Mouse (Mus musculus): ENCODE data around the gene Thumpd2. TPM values are rescaled to one million over a fixed set of nuclear protein-coding genes. Genes with fewer than 3 reads are reported as not detected.

The Thumpd2 gene
- polyA plus RNA-seq (2014; fragmentation: Nextera tagmentation; extraction: Ambion mirVana) = 13.3 and 13.7 TPM in 2 replicates

DNA sequence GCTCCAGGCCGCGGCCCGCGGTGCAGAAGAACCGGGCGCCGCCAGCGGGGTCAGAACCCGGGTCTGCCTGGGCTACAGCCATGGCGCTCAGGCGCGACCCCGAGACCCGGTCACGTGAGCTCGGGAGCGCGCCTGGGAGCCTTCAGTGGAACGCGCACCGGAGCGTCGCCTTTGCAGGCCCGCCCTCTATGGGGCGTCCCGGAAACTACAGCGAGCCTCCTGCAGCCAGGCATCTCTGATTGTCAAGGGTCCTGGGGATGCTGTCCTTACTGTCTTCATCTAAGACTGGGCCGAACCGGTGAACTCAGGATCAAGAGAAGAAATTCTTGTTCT lies at the start of gene Thumpd2:
Gene Thumpd2 (minus strand): TSS at position 104 of the 333 bp plus-strand sequence.
- no peaks in the 10 kb centered on the region for H3K4me1 ChIP-seq (ENCODE audit: control insufficient read depth, insufficient read depth, low read length)
- peak within 1 kb of the TSS; percentile 82 for H3K4me3 ChIP-seq (ENCODE audit: low read depth, low read length)
- H3K9ac ChIP-seq (ENCODE audit: low read length) = peak within 1 kb of the TSS; percentile 96
- peak within 1 kb of the TSS; percentile 63 for H3K4me2 ChIP-seq (ENCODE audit: low read depth)
- ATAC-seq (ENCODE audit: insufficient read depth, low FRiP score, low TSS enrichment) (peak; percentile 94), DNase-seq (ENCODE audit: low spot score) (peak; percentile 95)
- H3K27me3 ChIP-seq (ENCODE audit: control insufficient read depth, insufficient read depth, low read length) = no peaks in the 10 kb centered on the region
- WGBS = 1% methylated on average over 29 of the region's 29 CpGs
- 0 out of 2 replicates have a peak within 1 kb of the TSS, but pooled peaks have one; percentile 46 for H3K27ac ChIP-seq (ENCODE audit: low read depth, low read length)
- no peaks in the 10 kb centered on the region for H3K36me3 ChIP-seq (ENCODE audit: control insufficient read depth, insufficient read depth, low read length)
- no peaks in the 10 kb centered on the region for H3K9me3 ChIP-seq (ENCODE audit: control insufficient read depth, low read length)

DNA sequence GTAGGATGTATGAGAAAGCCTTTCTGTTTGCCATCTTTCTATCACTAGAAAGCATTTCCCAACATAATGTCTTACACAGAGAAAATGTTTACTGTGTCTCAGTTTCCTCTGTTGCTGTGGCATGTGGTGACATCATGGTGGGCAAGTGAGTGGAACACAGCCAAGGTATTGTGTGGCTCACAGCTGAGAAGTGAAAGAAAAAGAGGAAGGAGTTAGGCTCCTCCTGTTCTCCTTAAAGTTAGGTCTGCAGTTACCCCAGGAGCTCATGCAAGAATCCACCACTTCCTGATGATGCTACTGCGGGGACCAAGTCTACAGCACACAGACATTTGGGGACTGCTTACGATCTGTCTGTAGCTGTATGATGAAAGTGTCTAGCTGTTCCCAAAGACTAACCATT lies 39.4 kb upstream of the Thumpd2 start:
- Histone ChIP-seq H3K9me3 (ENCODE audit: control insufficient read depth, low read length) (no peaks in the 10 kb centered on the region), H3K9ac (ENCODE audit: low read length) (no peak overlapping the region), H3K4me3 (ENCODE audit: low read depth, low read length) (no peak overlapping the region), H3K27me3 (ENCODE audit: control insufficient read depth, insufficient read depth, low read length) (no peaks in the 10 kb centered on the region), H3K4me1 (ENCODE audit: control insufficient read depth, insufficient read depth, low read length) (no peaks in the 10 kb centered on the region), H3K4me2 (ENCODE audit: low read depth) (no peak overlapping the region), H3K36me3 (ENCODE audit: control insufficient read depth, insufficient read depth, low read length) (no peaks in the 10 kb centered on the region), H3K27ac (ENCODE audit: low read depth, low read length) (no peak overlapping the region)
- ATAC-seq (ENCODE audit: insufficient read depth, low FRiP score, low TSS enrichment) = no peak
- WGBS = 91% methylated on average over 2 of the region's 2 CpGs
- no peak for DNase-seq (ENCODE audit: low spot score)

DNA sequence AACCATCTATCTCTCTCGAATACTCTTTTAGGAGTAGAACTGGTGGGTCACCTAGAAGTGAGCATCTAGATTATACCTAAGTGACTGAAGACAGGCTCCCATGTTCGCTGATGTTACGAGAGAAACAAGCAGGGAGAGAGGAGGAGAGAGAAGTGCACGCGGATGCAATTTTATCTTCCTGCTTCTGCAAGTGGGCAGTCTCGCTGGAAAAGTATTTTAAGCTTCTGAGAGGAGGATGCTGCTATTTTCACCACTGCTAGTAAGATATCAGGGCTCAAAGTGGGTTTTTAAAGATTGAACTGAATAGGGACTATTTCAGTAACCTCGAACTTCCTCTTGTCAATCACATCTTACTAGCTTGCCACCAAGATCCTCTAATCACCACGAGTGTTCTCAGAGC lies 38.0 kb upstream of the Thumpd2 start:
- no peak overlapping the region for H3K4me3 ChIP-seq (ENCODE audit: low read depth, low read length)
- H3K27ac ChIP-seq (ENCODE audit: low read depth, low read length) = no peak overlapping the region
- DNase-seq (ENCODE audit: low spot score) (no peak), ATAC-seq (ENCODE audit: insufficient read depth, low FRiP score, low TSS enrichment) (no peak)
- no peaks in the 10 kb centered on the region for H3K4me1 ChIP-seq (ENCODE audit: control insufficient read depth, insufficient read depth, low read length)
- 77% methylated on average over 8 of the region's 8 CpGs for WGBS
- no peak overlapping the region for H3K4me2 ChIP-seq (ENCODE audit: low read depth)
- no peaks in the 10 kb centered on the region for H3K36me3 ChIP-seq (ENCODE audit: control insufficient read depth, insufficient read depth, low read length)
- no peaks in the 10 kb centered on the region for H3K27me3 ChIP-seq (ENCODE audit: control insufficient read depth, insufficient read depth, low read length)
- no peak overlapping the region for H3K9ac ChIP-seq (ENCODE audit: low read length)
- no peaks in the 10 kb centered on the region for H3K9me3 ChIP-seq (ENCODE audit: control insufficient read depth, low read length)

DNA sequence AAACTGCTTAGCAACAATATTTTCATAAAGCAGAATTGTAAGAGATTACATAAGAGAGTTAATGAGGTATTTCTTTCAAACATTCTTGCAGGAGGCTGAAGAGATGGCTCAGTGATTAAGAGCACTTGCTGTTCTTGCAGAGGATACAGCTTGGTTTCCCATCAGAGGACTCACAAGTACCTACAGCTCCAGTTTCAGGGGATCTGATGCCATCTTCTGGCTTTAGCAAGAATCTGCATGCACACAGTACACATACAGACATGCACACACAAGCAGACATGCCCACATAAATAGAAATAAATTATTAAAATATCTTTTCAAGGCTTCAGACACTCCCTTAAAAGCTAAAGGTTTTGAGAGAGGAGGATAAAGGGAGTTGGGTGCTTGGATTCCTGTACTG lies 33.6 kb upstream of the Thumpd2 start:
- no peak overlapping the region for H3K4me3 ChIP-seq (ENCODE audit: low read depth, low read length)
- no peaks in the 10 kb centered on the region for H3K4me1 ChIP-seq (ENCODE audit: control insufficient read depth, insufficient read depth, low read length)
- H3K9me3 ChIP-seq (ENCODE audit: control insufficient read depth, low read length) = no peaks in the 10 kb centered on the region
- ATAC-seq (ENCODE audit: insufficient read depth, low FRiP score, low TSS enrichment) = no peak
- H3K9ac ChIP-seq (ENCODE audit: low read length) = no peak overlapping the region
- H3K27me3 ChIP-seq (ENCODE audit: control insufficient read depth, insufficient read depth, low read length) = no peaks in the 10 kb centered on the region
- no peak for DNase-seq (ENCODE audit: low spot score)
- no peak overlapping the region for H3K27ac ChIP-seq (ENCODE audit: low read depth, low read length)
- H3K36me3 ChIP-seq (ENCODE audit: control insufficient read depth, insufficient read depth, low read length) = no peaks in the 10 kb centered on the region
- no peak overlapping the region for H3K4me2 ChIP-seq (ENCODE audit: low read depth)

DNA sequence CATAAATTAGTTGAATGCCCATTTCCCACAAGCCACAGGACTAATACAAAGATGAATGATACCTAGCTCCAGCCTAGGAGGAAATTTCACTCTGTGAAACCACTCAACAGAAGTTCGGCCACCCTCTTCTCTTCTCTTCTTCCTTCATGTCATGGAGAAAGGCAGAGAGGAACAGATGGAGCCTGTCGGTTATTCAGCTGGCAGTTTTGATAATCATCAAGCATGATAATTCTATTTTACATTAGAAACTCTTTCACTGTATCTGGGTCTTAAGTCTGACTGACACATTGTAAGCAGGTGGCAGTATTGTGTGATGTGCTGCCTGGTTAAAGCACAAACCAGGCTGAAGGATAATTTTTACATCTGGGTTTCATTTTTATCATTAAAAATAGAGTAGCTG lies 31.6 kb upstream of the Thumpd2 start:
- no peak overlapping the region for H3K9ac ChIP-seq (ENCODE audit: low read length)
- no peak for ATAC-seq (ENCODE audit: insufficient read depth, low FRiP score, low TSS enrichment)
- H3K27ac ChIP-seq (ENCODE audit: low read depth, low read length) = no peak overlapping the region
- H3K4me1 ChIP-seq (ENCODE audit: control insufficient read depth, insufficient read depth, low read length) = no peaks in the 10 kb centered on the region
- DNase-seq (ENCODE audit: low spot score) = no peak
- no peak overlapping the region for H3K4me3 ChIP-seq (ENCODE audit: low read depth, low read length)
- no peaks in the 10 kb centered on the region for H3K36me3 ChIP-seq (ENCODE audit: control insufficient read depth, insufficient read depth, low read length)
- no peaks in the 10 kb centered on the region for H3K27me3 ChIP-seq (ENCODE audit: control insufficient read depth, insufficient read depth, low read length)
- H3K4me2 ChIP-seq (ENCODE audit: low read depth) = no peak overlapping the region
- H3K9me3 ChIP-seq (ENCODE audit: control insufficient read depth, low read length) = no peaks in the 10 kb centered on the region
- 86% methylated on average over 2 of the region's 2 CpGs for WGBS

DNA sequence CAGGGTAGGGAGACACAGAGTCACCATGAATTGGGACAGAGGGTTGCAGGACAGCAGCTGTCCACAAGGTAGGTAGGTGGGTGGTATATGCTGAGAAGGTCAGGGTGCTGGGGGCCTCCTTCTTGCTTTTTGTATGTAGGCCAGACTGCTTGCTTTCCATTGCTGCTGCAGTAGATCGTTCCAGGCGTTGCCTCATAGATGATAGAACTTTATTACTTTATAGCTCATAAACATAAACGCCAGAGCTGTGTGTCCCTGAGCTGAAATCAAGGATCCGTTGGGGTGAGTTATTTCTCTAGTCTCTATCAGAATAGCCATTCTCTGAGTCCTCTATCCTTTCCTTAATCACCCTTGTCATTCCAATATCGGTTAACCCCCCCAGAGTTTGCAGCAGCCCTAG lies 27.9 kb upstream of the Thumpd2 start:
- Histone ChIP-seq H3K4me2 (ENCODE audit: low read depth) (no peak overlapping the region), H3K9ac (ENCODE audit: low read length) (no peak overlapping the region), H3K4me1 (ENCODE audit: control insufficient read depth, insufficient read depth, low read length) (no peaks in the 10 kb centered on the region), H3K36me3 (ENCODE audit: control insufficient read depth, insufficient read depth, low read length) (no peaks in the 10 kb centered on the region), H3K4me3 (ENCODE audit: low read depth, low read length) (no peak overlapping the region), H3K9me3 (ENCODE audit: control insufficient read depth, low read length) (no peaks in the 10 kb centered on the region), H3K27ac (ENCODE audit: low read depth, low read length) (no peak overlapping the region), H3K27me3 (ENCODE audit: control insufficient read depth, insufficient read depth, low read length) (no peaks in the 10 kb centered on the region)
- ATAC-seq (ENCODE audit: insufficient read depth, low FRiP score, low TSS enrichment) (no peak), DNase-seq (ENCODE audit: low spot score) (no peak)
- WGBS = 80% methylated on average over 5 of the region's 5 CpGs

DNA sequence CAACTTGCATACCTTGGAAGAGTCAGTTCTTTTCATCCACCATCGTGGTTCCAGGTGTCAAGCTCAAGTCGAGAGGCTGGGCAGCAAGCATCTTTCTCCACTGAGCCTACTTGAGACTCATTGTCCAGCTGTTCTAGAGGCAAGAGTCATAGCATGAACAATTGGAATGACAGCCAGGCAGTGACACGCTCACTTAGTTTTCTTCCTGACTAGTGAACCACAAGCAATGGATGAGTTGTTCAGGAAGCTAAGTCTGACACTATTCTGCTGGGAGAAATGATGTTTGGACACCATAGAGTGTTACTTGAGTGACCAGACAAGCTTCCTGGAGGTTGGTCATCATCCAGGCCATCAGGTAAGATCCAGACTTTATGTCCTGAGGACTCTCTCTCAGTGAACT lies 24.0 kb upstream of the Thumpd2 start:
- no peak for DNase-seq (ENCODE audit: low spot score)
- H3K9ac ChIP-seq (ENCODE audit: low read length) = no peak overlapping the region
- no peak for ATAC-seq (ENCODE audit: insufficient read depth, low FRiP score, low TSS enrichment)
- H3K9me3 ChIP-seq (ENCODE audit: control insufficient read depth, low read length) = no peaks in the 10 kb centered on the region
- H3K36me3 ChIP-seq (ENCODE audit: control insufficient read depth, insufficient read depth, low read length) = no peaks in the 10 kb centered on the region
- H3K27ac ChIP-seq (ENCODE audit: low read depth, low read length) = no peak overlapping the region
- no peak overlapping the region for H3K4me2 ChIP-seq (ENCODE audit: low read depth)
- no peaks in the 10 kb centered on the region for H3K4me1 ChIP-seq (ENCODE audit: control insufficient read depth, insufficient read depth, low read length)
- no peak overlapping the region for H3K4me3 ChIP-seq (ENCODE audit: low read depth, low read length)
- WGBS = 78% methylated on average over 3 of the region's 3 CpGs
- no peaks in the 10 kb centered on the region for H3K27me3 ChIP-seq (ENCODE audit: control insufficient read depth, insufficient read depth, low read length)

DNA sequence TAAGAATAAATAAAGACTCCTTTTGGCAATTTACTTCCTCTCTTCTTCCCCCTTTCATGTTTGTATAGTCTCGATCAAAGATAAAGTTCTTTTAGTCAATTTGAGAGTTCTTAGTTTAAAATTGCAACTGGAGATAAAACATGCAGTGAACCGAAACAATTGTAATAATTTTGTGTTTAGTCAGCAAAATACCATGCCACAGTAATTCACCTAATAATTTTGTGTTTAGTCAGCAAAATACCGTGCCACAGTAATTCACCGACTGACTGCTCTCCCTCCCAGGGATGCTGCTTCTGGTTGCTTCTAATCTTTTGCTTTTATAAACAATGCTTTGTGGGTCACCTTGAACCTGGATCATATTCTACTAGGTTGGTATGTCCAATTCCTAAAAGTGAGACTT lies 22.9 kb upstream of the Thumpd2 start:
- Histone ChIP-seq H3K27me3 (ENCODE audit: control insufficient read depth, insufficient read depth, low read length) (no peaks in the 10 kb centered on the region), H3K4me1 (ENCODE audit: control insufficient read depth, insufficient read depth, low read length) (no peaks in the 10 kb centered on the region), H3K4me2 (ENCODE audit: low read depth) (no peak overlapping the region), H3K4me3 (ENCODE audit: low read depth, low read length) (no peak overlapping the region), H3K27ac (ENCODE audit: low read depth, low read length) (no peak overlapping the region), H3K9ac (ENCODE audit: low read length) (no peak overlapping the region), H3K9me3 (ENCODE audit: control insufficient read depth, low read length) (no peaks in the 10 kb centered on the region), H3K36me3 (ENCODE audit: control insufficient read depth, insufficient read depth, low read length) (no peaks in the 10 kb centered on the region)
- DNase-seq (ENCODE audit: low spot score) (no peak), ATAC-seq (ENCODE audit: insufficient read depth, low FRiP score, low TSS enrichment) (no peak)
- WGBS = 93% methylated on average over 4 of the region's 4 CpGs

DNA sequence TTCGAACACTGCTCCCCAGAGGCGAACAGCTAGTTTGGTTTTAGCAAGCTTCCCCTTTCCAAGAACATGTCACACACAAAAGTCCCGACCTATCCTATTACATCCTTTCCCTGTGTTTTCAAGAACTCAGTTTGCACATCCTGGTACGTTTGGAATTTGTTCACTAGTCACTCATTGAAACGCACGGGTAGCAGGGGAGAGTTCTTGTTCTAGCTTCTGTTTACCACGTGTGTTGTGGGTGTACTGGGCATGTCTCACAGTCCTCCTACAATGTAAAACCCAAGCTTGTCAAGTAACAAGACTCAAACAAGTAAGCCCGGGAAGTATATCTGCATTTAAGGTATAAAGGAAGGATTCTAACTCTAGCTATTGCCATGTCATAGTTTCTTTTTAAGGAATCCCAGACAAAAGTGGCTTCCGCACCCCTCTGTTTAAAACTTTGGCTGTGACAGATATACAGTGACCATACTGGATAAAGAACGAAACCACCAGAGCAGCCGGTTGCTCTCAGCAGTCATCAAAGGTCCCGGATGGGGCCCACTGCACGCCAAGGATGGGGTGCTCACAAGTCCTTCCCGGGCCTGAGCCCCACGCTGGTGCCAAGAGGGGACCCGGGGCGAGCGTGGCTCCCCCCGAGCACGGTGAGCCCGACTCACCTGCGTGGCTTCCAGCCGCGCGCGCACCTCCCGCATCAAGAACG lies 453 bp downstream of the Thumpd2 start:
- peak overlapping the region; percentile 96 for H3K9ac ChIP-seq (ENCODE audit: low read length)
- peak overlapping the region; percentile 82 for H3K4me3 ChIP-seq (ENCODE audit: low read depth, low read length)
- WGBS = 20% methylated on average over 28 of the region's 28 CpGs
- no peaks in the 10 kb centered on the region for H3K4me1 ChIP-seq (ENCODE audit: control insufficient read depth, insufficient read depth, low read length)
- H3K27ac ChIP-seq (ENCODE audit: low read depth, low read length) = 0 out of 2 replicates have a peak overlapping the region, but pooled peaks have one; percentile 46
- H3K36me3 ChIP-seq (ENCODE audit: control insufficient read depth, insufficient read depth, low read length) = no peaks in the 10 kb centered on the region
- ATAC-seq (ENCODE audit: insufficient read depth, low FRiP score, low TSS enrichment) (peak; percentile 85), DNase-seq (ENCODE audit: low spot score) (no peak)
- peak overlapping the region; percentile 63 for H3K4me2 ChIP-seq (ENCODE audit: low read depth)
- H3K27me3 ChIP-seq (ENCODE audit: control insufficient read depth, insufficient read depth, low read length) = no peaks in the 10 kb centered on the region
- no peaks in the 10 kb centered on the region for H3K9me3 ChIP-seq (ENCODE audit: control insufficient read depth, low read length)
